Mouse (Mus musculus) heart, postnatal 25 days (tissue): Measurements from ENCODE around the gene Fgfr2. TPM values are rescaled to one million over a fixed set of nuclear protein-coding genes. Genes with fewer than 3 reads are reported as not detected.

Experiments
- DNase-seq: peaks from one replicate; pipeline ENCODE4 v3.0.0; 2022; ENCODE audit warnings: low spot score
- intact Hi-C: fragments of 180-260 bp; cut with DNase I; formaldehyde crosslinking; loops from one replicate; pipeline ENCODE4 v1.15.1; 2025
- total RNA-seq, 2 experiments: library from RNA; stranded (reverse); gene quantifications; 2 replicates each; pipeline ENCODE4 v1.2.3; 2021

Fgfr2 gene
- total RNA-seq, 2 experiments from 2014 or later = 1.7 to 1.8 TPM

DNA sequence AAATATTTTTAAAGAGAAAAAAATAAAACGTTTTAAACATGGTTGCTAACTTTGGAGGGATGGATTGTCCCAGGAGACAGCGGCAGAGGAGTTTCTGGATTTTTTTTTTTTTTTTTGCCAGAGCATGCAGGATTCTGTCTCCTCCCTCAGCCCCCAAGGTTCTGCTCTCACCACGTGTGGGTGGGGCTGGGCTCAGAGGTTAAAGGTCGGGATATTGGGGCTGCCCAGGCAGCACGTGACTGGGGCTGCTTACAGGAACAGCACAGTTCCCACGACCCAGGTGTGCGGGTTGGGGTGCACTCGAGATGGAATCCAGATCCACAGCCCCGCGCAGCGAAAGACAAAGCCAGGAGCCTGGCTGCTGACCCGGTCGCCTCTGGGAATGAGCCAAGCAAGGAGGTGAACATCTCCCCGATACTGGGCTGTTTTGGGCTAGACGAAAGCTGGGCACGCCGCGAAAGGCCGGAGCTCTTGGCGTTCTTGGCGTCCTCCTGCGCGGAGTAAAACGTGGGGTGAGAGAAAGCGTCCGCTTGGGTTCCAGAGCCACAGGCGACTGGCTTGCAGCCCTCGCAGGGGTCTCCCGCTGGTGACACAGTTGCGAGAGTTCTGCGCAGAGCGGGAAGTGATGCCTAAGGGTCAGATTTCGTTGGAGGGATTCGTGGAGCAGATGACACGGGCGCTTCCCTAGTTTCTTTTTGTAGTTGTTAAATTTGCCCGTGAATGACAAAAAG is 1566.4 kb downstream of the Fgfr2 start:
- DNase-seq = no peak
- intact Hi-C loops = loop anchor here (5.0 to 10.0 kb wide), 2 partner anchors 194 to 998 kb away; partner anchors contain the start of gene 2310057M21Rik

DNA sequence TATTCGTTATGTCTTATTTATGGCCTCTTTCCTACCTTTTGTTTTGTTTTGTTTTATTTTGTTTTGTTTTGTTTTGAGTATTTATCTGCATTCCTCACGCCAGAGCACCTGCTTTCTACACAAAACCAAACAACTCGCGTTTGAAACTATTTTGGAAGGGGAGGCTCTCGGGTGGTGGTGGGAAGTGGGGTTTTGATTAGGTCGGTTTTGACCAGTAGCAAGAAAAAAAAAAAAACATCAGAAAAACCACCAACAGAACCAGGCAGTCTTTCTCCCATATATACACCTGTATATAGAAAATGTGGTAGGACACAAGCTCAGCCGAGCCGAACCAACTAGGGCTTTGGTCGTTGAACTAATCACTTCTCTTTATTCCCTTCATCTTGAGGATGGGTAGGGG is 1567.0 kb downstream of the Fgfr2 start:
- DNase-seq = no peak
- intact Hi-C loops = loop anchor here (5.0 to 10.0 kb wide), 2 partner anchors 194 to 999 kb away; partner anchors contain the start of gene 2310057M21Rik

DNA sequence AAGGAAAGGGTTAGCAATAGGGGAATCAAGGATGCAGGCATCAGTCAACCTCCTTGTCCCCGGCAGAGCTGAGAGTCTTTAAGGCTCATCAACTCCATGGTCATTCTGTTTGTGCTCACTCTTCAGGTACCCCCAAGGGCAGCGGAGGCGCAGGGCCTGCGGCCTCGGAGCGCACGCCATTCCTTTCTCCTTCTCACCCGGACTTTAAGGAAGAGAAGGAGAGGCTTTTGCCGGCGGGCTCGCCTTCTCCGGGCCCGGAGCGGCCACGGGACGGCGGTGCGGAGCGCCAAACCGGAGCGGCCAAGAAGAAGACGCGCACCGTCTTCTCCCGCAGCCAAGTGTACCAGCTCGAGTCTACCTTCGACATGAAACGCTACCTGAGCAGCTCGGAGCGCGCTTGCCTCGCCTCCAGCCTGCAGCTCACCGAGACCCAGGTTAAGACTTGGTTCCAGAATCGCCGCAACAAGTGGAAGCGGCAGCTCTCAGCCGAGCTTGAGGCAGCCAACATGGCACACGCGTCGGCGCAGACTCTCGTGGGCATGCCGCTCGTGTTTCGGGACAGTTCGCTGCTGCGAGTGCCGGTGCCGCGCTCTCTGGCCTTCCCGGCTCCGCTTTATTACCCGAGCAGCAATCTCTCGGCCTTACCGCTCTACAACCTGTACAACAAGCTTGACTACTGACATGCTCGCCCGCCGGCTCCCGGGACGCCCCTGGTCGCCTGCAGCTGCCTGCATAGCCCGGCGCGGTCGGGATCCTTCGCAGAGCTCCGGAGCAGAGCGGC is 1567.7 kb downstream of the Fgfr2 start:
- intact Hi-C loops = loop anchor here (5.0 to 10.0 kb wide), 2 partner anchors 193 to 999 kb away; partner anchors contain the start of gene 2310057M21Rik
- DNase-seq = no peak

DNA sequence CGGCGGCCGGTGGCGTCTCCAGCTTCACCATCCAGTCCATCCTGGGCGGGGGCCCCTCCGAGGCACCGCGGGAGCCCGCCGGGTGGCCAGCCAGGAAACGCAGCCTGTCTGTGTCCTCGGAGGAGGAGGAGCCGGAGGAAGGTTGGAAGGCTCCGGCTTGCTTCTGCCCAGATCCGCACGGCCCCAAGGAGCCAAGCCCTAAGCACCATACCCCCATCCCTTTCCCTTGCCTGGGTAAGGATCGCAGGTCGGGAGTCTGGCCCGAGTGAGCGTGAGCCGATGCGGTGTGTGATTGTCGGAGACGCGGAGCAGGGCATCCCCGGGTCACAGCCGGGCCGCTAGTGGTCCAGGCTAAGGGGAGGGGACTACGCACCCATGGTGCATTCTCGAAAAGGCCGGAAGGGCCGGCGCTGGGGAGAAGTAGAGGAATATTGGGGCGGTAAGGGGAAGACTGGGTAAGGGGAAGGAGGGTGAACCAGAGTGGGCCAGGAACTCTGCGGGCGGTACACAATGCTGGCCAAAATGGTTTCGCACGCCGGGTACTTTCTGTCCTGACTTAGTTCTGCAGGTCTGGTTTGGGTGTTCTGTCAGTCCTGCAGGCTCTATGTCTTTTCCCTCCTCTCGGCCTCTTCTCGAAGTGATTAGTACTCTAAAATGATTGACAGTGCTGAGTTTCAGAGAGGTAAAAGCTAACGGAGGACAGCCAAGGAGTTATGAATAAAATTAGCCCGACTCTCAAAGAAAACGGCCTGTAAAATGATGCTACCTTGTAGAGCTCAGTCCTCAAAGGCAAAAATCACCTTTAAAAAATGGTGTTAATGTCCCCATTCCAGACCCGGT is 1568.6 kb downstream of the Fgfr2 start:
- no peak for DNase-seq
- intact Hi-C loops = loop anchor here (5.0 to 10.0 kb wide), 2 partner anchors 192 to 1000 kb away; partner anchors contain the start of gene 2310057M21Rik

DNA sequence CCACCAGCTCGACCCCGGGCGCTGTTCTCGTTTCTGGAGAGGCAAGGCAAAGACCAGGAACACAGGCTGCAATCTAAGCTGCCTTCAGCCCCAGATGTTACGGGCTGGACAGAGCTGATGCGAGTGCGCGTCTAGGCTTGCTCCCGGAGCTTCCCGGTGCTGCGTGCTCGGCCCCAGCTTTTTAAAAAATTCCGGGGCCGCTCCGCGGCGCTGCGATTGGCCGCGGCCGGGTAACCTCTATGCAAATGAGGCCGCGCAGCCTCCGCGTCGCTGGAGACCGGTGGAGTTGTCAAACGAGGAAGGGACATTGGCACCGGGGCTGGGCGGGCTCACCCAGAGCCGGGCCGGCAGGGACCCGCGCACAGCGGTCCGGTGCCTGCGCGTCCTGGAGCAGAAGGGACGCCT is 1569.4 kb downstream of the Fgfr2 start:
- intact Hi-C loops = loop anchor here (10.0 kb wide), 1 partner anchor 1001 kb away; no protein-coding TSS in a partner anchor
- DNase-seq = no peak

DNA sequence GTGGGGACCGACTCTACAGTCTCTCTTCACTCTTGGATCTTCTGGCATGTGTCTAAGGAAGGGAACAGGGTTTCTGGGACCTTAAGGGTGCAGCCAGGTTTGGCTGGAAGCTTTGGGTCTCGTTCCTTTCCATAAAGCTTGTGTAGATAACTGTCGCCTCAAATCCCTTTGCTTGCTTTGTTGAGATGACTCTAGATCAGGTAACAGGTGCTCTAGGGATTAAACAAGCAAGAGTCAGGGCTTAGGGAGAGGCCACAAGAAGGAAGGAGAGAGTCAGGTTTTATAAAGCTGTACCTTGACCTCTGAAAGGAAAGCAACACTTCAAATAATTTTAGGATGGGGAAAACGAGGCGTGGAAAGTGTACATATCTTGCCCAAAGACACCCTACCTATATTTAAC is 1570.4 kb downstream of the Fgfr2 start:
- DNase-seq = no peak
- intact Hi-C loops = loop anchor here (10.0 kb wide), 1 partner anchor 1002 kb away; no protein-coding TSS in a partner anchor

DNA sequence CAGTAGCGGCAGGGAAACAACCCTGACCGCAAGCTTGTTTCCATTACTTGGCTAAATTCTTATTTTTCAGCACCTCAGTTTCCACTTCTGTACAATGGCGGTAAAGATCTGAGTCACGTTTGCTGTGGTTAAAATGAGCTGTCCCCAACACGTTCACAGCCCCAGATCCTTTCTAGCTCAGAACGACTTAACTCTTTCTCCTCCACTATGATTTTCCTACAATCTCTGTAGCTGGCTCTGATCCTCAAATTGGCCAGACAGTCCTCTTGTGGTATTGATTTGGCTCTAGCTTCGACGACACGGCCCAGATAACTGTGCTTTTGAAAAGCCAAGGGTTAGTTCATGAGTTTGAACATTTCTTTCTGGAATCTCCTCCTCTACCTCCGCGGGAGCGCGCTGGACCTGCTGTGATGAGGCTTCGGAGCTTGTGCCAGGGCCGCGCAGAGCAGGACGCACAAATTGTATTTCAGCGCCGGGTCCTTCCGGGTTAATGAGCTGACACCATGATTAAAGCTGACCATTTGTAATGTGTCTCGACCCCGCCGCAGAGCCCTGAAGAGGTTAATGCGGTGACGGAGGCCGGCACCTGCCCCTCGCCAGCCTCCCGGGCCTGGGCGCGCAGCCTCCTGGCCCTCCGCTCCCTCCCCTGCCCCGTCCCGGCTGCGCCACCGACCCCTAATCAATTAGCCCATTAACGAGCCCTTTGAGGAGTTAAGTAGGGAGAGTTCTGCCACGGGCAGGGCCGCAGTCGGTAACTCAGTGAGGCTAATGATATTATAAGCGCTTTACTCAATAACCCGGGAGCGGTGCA is 1571.0 kb downstream of the Fgfr2 start:
- intact Hi-C loops = loop anchor here (10.0 kb wide), 1 partner anchor 1003 kb away; no protein-coding TSS in a partner anchor
- DNase-seq = no peak

DNA sequence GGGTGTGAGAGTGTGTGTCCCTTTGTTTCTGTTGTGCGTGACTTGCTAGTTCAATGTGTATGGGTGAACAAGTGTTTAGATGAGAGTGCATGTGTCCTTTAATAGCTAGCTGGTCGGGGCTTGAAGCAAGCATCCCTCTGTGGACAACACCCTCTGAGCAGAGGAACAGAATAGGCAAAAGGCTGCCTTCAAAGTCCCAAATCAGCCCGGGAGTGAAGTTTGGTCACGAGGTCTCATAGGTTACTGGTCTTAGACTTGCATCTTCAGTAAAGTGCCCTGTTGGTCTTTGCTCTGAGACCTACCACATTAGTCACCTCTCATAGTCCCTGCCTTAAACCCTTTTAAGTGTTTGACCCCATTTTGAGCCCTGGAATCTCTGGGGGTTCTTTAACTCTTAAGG is 1571.7 kb downstream of the Fgfr2 start:
- no peak for DNase-seq
- intact Hi-C loops = loop anchor here (10.0 kb wide), 1 partner anchor 1003 kb away; no protein-coding TSS in a partner anchor

DNA sequence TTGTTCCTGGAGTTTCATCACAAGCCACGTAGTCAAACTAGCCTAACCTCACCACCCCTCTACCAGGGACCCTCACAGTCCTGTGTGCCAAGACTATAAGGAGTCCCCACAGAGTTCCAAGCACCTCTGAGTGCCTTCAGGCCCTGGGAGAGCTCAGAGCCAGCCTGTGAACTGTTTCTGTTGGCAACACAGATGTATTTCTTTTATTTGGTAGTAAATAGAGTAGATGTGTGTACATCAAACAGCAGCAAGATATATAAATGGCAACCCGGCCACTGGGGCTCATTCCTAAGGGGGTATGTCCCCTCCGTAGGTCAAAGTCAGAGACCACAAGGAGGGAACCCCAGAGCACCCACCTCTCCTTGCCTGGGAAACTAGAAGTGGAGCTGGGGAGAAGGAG is 1574.7 kb downstream of the Fgfr2 start, which contains the start of gene Hmx2:
Gene Hmx2, plus strand, starts transcription at position 301 of the 400 bp plus-strand sequence.
- intact Hi-C loops = loop anchor here (10.0 kb wide), 1 partner anchor 666 kb away; no protein-coding TSS in a partner anchor

DNA sequence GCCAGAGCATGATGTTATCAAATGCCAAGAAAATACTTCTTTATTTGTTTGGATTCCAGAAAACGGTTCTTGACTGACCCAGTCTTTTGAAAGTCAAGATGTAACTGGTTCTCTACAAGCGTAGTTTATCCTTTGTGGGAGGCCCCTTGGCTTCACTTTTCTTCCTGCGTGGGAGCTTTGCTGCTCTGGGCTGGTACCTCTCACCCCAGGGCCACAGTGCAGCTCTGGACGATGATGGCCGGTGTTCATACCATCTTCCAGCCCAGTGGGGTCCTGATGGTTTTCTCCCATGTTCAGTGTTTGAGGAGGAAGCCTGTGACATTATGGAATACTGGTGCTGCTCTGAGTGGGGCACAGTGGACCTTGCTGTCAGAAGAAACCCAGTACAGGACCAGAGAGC is 1575.7 kb downstream of the Fgfr2 start:
- intact Hi-C loops = loop anchor here (10.0 kb wide), 1 partner anchor 667 kb away; no protein-coding TSS in a partner anchor
- no peak for DNase-seq

More for the DNA sequence above, 1574.7 kb downstream of the Fgfr2 start, which contains the start of gene Hmx2:
- DNase-seq = no peak

DNA sequence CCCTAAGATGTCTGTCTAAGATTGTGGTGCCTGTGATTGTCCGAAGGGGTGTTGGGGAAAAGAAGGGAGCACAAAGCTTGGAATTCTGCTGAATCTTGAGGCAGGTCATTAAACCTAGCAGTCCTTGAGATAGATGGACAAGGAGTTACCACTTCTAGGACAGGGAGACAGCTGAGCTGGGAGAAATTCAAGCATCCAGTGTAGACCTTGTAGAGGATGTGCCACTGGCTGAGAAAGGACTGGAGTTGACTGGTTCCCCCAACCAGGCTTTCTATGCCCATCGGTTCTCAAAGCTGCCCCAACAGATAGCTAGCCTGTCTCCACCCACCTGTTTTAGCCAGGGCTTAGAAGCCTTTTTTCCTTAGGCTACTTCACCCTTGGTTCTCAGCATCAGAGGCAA is 1576.7 kb downstream of the Fgfr2 start:
- no peak for DNase-seq
- intact Hi-C loops = loop anchor here (10.0 kb wide), 1 partner anchor 668 kb away; no protein-coding TSS in a partner anchor

DNA sequence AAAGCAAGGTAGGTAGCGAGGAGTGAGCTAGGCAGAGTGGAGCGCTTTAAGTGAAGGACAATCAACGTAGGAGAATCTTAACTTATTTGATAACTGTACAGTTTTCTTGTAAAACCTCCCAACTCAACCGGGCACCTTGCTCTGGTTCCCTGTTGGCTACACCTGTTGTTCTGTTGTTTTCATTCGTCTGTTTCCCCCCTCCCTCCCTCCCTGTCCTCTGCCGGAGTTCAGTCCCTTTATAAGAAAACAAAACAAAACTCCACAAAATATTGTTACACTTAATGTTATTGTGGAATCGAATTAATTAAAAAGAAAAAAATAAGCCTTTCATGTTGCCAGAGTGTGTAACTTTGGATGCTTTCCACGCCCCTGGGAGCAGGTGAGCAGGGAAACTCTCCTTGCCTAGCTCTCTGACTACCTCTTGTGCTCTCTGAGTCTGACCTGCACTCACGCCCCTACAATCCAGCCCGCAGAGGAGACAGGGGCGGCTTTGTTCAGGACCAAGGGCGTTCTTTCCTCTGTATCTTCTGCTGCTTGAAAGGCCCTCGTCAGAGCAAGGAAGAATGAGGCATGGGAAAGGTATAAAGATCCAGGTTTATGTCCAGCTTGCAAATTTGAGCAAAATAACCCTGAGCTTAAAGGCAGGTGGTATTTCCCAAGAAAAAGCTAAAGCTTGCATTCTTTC is 1577.3 kb downstream of the Fgfr2 start:
- intact Hi-C loops = loop anchor here (2.0 to 10.0 kb wide), 2 partner anchors 13 to 669 kb away; no protein-coding TSS in a partner anchor

DNA sequence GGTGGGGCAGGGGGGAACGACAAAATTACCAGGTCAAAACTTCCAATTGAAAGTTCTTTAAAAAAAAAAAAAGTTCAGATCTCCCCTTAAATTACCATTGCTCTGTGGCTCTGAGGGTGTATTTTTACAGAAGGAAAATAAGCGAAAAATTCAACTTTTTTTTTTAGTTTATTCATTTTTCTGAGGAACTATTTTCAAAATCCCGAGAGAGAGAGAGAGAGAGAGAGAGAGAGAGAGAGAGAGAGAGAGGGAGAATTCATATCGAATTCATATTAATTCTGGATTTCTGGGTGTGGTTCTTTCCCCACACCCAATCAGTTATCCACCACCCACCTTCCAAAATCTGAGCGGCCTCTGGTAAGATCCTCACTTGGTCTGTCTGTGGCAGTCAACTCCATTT is 1578.3 kb downstream of the Fgfr2 start:
- no peak for DNase-seq
- intact Hi-C loops = loop anchor here (2.0 to 10.0 kb wide), 2 partner anchors 14 to 670 kb away; no protein-coding TSS in a partner anchor

More for the DNA sequence above, 1577.3 kb downstream of the Fgfr2 start:
- DNase-seq = no peak

DNA sequence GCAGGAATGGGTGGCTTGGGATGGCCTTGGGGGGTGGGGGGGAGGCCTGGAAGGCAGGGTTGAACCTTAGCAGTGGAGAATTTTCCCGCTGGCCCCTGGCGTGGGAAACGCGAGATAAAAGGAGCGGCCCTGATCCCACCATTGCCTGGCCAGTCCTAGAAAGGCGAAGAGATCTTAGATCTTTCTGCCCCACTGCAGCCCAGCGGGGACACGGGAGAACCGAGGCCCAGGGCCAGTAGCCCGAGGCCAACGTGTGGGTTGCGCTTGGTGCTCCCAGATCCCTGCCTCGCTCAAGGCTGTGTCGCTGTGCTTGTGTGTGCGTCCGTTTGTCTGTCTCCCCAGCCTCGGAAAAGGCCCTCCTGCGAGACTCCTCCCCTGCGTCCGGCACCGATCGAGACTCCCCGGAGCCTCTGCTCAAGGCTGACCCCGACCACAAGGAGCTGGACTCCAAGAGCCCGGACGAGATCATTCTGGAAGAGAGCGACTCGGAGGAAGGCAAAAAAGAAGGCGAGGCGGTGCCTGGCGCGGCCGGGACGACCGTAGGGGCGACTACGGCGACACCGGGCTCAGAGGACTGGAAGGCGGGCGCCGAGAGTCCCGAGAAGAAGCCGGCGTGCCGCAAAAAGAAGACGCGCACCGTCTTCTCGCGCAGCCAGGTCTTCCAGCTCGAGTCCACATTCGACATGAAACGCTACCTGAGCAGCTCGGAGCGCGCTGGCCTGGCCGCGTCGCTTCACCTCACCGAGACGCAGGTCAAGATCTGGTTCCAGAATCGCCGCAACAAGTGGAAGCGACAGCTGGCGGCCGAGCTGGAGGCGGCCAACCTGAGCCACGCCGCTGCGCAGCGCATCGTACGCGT is 1579.3 kb downstream of the Fgfr2 start:
- DNase-seq = no peak
- intact Hi-C loops = loop anchor here (2.0 to 10.0 kb wide), 2 partner anchors 15 to 671 kb away; no protein-coding TSS in a partner anchor

DNA sequence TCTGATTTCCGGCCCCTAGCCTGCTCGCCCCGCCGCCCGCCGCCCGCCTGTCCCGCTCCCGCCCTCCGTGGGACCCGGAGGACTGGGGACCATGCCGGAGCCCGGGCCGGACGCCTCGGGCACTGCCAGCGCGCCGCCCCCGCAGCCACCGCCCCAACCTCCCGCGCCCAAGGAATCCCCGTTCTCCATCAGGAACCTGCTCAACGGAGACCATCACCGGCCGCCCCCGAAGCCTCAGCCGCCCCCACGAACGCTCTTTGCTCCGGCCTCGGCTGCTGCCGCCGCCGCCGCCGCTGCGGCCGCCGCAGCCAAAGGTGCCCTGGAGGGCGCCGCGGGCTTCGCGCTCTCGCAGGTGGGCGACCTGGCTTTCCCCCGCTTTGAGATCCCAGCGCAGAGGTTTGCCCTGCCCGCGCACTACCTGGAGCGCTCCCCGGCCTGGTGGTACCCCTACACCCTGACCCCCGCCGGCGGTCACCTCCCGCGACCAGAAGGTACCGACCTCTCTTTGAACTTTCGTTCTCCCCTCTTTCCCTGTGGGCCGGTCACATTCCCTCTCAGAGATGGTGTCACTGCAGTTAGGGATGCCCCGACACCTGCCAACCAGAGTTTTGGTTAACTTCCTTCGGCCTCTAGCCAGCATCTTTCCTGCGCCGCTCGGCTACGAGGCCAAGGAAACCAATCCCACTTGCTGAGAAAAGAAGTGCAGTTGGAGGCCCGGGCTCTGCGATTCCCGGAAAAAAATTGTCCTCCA is 1580.1 kb downstream of the Fgfr2 start:
- intact Hi-C loops = loop anchor here (10.0 kb wide), 1 partner anchor 672 kb away; no protein-coding TSS in a partner anchor
- DNase-seq = no peak
